Mouse (Mus musculus) brain, embryonic 14.5 days (tissue): ENCODE measurements around the gene Hoxa5. TPM values are rescaled to one million over a fixed set of nuclear protein-coding genes. Genes with fewer than 3 reads are reported as not detected.

Source experiments
- DNase-seq: peaks from one replicate; pipeline ENCODE4 v3.0.0-alpha.2; 2011; ENCODE audit warnings: low read depth
- CTCF ChIP-seq: fragments of 200-500 bp; IDR thresholded peaks from 2 replicates; pipeline ENCODE4 v1.5.1; 2012; ENCODE audit warnings: inconsistent platforms, mild to moderate bottlenecking, moderate library complexity, borderline replicate concordance; ENCODE audit not compliant: insufficient read depth, insufficient read length; ENCODE audit errors: extremely low read depth
- POLR2A ChIP-seq: fragments of 200-500 bp; IDR thresholded peaks from 2 replicates; pipeline ENCODE4 v1.6.1; 2012; ENCODE audit warnings: mild to moderate bottlenecking, inconsistent platforms, borderline replicate concordance; ENCODE audit not compliant: poor library complexity, insufficient read depth, insufficient read length, severe bottlenecking; ENCODE audit errors: extremely low read depth
- polyA plus RNA-seq: library from polyadenylated mRNA; depleted of rRNA; stranded (reverse); fragments of >200 nt; gene quantifications from 2 replicates; pipeline ENCODE4 v1.2.3, GENCODE M21; 2012

The Hoxa5 gene
- polyA plus RNA-seq, 1 experiment: 47.1 TPM

- peak; percentile 73 for DNase-seq
Measured at GRCm38 (mm10) chr6:52172501-52172900, 31.9 kb downstream of the Hoxa5 start.

GRCm38 (mm10) chr6:52171938-52172337 lies 32.4 kb downstream of the Hoxa5 start:
- DNase-seq: no peak

More at GRCm38 (mm10) chr6:52172501-52172900, 31.9 kb downstream of the Hoxa5 start:
- TF ChIP-seq POLR2A: no peak
- no peak for TF ChIP-seq CTCF

GRCm38 (mm10) chr6:52171331-52171730 lies 33.1 kb downstream of the Hoxa5 start:
- no peak for DNase-seq
- TF ChIP-seq CTCF (no peak), POLR2A (no peak)

More at GRCm38 (mm10) chr6:52171938-52172337, 32.4 kb downstream of the Hoxa5 start:
- TF ChIP-seq CTCF (no peak), POLR2A (no peak)

GRCm38 (mm10) chr6:52170898-52171223 lies 33.5 kb downstream of the Hoxa5 start:
- DNase-seq: no peak
- TF ChIP-seq CTCF (no peak), POLR2A (no peak)

- peak; percentile 0 for DNase-seq
- TF ChIP-seq CTCF (no peak), POLR2A (no peak)
Measured at GRCm38 (mm10) chr6:52170166-52170897, 34.1 kb downstream of the Hoxa5 start.

- peak; percentile 23 for DNase-seq
- TF ChIP-seq CTCF: no peak
- TF ChIP-seq POLR2A: no peak
Measured at GRCm38 (mm10) chr6:52169499-52170165, 34.8 kb downstream of the Hoxa5 start.

GRCm38 (mm10) chr6:52168191-52169055 lies 36.0 kb downstream of the Hoxa5 start:
- no peak for TF ChIP-seq CTCF
- no peak for TF ChIP-seq POLR2A
- peak; percentile 78 for DNase-seq

GRCm38 (mm10) chr6:52167736-52168161 lies 36.6 kb downstream of the Hoxa5 start:
- no peak for TF ChIP-seq CTCF
- no peak for TF ChIP-seq POLR2A
- DNase-seq: no peak

- TF ChIP-seq POLR2A (no peak), CTCF (no peak)
- DNase-seq: no peak
Measured at GRCm38 (mm10) chr6:52167176-52167575, 37.2 kb downstream of the Hoxa5 start.

GRCm38 (mm10) chr6:52166431-52167077 lies 37.8 kb downstream of the Hoxa5 start:
- peak; percentile 25 for DNase-seq
- no peak for TF ChIP-seq CTCF
- TF ChIP-seq POLR2A: no peak

- peak; percentile 30 for DNase-seq
- TF ChIP-seq POLR2A: no peak
- no peak for TF ChIP-seq CTCF
Measured at GRCm38 (mm10) chr6:52165441-52166370, 38.7 kb downstream of the Hoxa5 start.
